Mouse (Mus musculus): ENCODE data around the gene Lxn. TPM values are rescaled to one million over a fixed set of nuclear protein-coding genes. Genes with fewer than 3 reads are reported as not detected.

Lxn gene
- polyA plus RNA-seq, 1 experiment = 78.9 TPM

- DNase-seq (ENCODE audit: extremely low spot score in 1 of 2, low spot score in 1 of 2) = no peak
These were observed 1.1 kb downstream of the Lxn start for GRCm38 (mm10) chr3:67462578-67462977.

DNA sequence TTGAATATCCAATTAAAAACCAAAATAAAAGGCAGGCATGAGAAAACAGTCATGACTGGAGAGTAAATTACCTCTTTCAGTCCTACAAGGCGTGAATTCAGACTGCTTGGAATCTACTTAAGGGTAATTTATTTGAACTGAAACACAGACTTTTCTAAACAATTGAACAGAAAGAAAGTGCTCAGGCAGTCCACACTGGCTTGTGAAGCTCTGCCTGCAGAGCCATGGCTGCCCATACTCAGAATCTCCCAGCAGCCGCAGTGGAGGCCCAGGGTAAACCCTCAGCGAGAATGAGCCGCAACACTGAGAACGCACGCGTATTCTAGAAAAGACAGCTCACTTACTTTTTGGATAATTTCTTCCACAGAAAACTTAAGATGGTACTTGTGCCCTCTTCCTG lies 1.7 kb downstream of the Lxn start:
- DNase-seq (ENCODE audit: extremely low spot score in 1 of 2, low spot score in 1 of 2) = no peak

DNA sequence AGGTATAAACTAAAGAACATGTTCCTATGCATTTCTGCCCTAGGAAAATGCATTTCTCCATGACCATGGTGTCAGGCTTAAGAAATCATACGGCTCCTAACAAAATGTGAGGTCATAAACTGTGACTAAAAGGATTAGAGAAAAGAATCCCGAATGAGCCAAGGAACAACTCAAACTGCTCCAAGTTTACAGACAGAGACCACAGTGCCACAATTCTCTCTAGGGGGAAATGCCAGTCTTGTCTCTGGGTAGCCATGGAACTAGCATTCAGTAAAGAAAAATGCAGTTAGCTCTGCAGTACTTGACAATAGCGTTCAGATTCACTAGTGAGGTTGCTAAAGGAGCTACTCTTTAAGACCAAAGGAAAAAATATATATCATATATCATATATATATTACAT lies 3.8 kb downstream of the Lxn start:
- DNase-seq (ENCODE audit: extremely low spot score in 1 of 2, low spot score in 1 of 2) = no peak

DNA sequence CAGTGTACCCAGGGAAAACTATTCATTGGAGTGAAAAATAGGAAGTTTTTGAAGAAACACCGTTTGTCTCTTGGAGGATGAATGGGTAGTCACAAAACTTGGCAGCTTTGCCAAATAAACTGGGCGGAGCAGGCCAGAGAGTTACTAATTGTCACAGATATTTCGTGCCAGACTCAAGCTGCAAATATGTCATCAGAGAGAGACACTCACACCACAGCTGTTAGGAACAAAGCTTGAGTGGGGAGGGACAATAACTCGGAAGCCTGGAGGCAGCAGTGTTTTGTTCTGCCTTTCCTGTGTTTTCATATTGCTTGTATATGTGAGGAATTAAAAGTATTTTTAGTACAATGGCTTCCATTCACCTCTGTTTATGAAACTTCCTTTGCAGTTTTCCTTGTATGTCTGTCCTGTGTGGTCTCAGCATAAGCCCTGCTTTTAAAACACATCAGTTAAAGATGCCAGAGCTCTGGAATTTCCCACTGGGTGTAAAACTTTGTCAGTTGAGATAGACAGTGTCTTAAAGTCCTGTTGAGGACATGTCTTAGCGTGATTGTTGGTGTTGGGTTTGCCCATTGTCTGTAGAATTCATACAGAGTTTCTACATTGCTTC lies 13.0 kb downstream of the Lxn start:
- peak in 1 of 2 experiments; percentile 26 for DNase-seq (ENCODE audit: extremely low spot score in 1 of 2, low spot score in 1 of 2)

DNA sequence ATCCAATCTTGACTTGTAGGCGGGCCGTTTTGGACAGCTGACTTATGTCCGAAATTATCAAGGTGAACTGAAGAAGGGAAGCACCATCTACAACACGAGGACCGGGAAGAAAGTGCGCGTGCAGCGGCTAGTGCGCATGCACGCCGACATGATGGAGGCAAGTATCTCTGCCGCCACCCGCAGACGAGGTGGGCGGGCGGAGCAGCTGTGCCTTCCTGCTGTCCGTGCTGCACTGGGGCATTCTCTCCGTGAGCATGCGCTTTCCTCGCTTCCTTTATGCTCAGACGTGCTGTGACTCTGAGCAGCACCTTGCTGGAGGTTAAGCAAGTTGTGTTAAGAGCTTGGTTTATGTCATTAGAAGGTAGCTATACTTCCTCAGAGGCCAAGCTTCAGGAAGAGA lies 14.1 kb downstream of the Lxn start:
- DNase-seq (ENCODE audit: extremely low spot score in 1 of 2, low spot score in 1 of 2) = peak in 1 of 2 experiments; percentile 26

GRCm38 (mm10) chr3:67447143-67447542 lies 16.6 kb downstream of the Lxn start:
- DNase-seq (ENCODE audit: extremely low spot score in 1 of 2, low spot score in 1 of 2) = no peak

DNA sequence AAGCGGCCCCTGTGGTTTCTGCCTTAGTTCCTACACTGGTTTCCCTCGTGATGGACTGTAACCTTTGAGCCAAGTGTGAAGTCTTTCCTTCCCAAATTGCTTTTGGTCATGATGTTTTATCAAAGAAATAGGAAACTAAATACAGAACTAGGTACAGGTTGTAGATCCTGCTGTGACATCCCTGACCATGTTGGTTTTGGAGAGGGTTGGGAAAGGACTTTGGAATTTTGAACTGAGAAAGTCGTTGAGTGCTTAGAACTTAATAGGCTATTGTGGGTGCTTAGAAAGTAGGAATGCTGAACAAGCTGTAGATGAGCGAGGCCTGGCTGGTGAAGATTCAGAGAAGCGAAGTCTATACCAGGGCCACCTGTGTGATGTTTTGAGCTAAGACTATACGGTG lies 29.7 kb downstream of the Lxn start:
- no peak for DNase-seq (ENCODE audit: extremely low spot score in 1 of 2, low spot score in 1 of 2)

DNA sequence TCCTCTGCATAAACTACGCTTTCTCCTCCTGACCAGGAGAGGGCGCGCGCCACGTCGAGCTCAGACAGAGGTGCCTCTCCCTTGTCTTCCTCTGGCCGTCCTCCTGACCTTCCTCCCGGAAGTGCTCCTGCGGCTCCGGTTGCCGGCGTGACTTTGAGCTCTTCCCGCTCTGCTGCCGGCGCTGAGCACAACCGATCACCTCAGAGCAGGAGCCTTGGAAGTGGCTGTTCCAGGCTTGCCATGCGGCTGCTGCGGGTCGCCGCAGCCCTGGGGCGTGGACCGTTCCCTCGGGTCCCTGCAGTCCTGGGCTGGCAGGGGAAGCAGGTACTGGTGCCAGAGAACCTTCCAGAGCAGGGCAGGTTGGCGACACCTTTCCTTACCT lies 33.7 kb downstream of the Lxn start, which contains the start of gene Gfm1:
Gene Gfm1 (plus strand): TSS at position 98 of the 382 bp plus-strand sequence.
- DNase-seq (ENCODE audit: extremely low spot score in 1 of 2, low spot score in 1 of 2) = peak; percentile 79 to 95

DNA sequence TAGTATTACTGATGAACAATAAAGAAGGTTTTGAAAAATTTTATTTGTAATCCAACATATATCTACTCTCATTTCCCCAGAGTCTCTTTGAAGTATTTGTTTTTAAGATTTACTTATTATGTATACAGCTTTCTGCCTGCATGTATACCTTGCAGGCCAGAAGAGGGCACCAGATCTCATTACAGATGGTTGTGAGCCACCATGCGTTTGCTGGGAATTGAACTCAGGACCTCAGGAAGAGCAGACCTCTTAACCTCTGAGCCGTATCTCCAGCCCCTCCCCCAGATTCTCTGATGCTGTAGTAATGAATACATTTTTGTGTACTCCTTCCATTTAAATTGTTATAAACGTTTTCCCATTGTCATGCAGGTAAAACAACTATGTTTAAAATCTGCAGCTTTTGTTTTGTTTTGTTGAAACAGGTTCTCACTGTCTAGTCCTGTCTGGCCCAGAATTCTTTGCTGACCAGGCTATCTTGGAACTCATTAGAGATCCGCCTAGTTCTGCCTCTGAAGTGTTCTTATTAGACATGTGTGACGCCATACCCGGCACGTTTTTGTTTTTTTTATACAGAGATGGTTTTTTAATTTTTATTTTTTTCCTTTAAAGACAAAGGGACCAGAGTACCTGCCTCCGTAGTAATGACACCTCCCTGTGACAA lies 34.3 kb downstream of the Lxn start:
- no peak for DNase-seq (ENCODE audit: extremely low spot score in 1 of 2, low spot score in 1 of 2)

Other genes starting within 250 kb of the Lxn start
- 1.6 TPM in 2 replicates for gene Mlf1, start 89.8 kb downstream of the Lxn start, polyA plus RNA-seq (2012; rRNA removed)
- gene Gm17402, start 88.8 kb downstream of the Lxn start, polyA plus RNA-seq (2012; rRNA removed) = not detected in 2 replicates
- gene Gfm1, start 33.8 kb downstream of the Lxn start, polyA plus RNA-seq (2012; rRNA removed) = 32.6 and 38.3 TPM in 2 replicates
- gene Rarres1, start 51.6 kb upstream of the Lxn start, polyA plus RNA-seq (2012; rRNA removed) = 1.2 and 1.7 TPM in 2 replicates
- 22.4 and 25.7 TPM in 2 replicates for gene Mfsd1, start 118.8 kb upstream of the Lxn start, polyA plus RNA-seq (2012; rRNA removed)